Mouse (Mus musculus) forebrain, embryonic 14.5 days (tissue): ENCODE data around the gene Dctpp1. TPM values are rescaled to one million over a fixed set of nuclear protein-coding genes. Genes with fewer than 3 reads are reported as not detected.
"Not testable (repeated sequence)": the region's sequence is repeated elsewhere in the genome, so short reads cannot be mapped to it uniquely, and the experiment has no call there.

Experiments
- ATAC-seq: fragments of 200-750 bp; cut with Nextera tagmentation; 2 replicates; pipeline ENCODE4 v1.8.0; 2017; ENCODE audit warnings: mild to moderate bottlenecking, moderate library complexity
- DNase-seq: peaks from one replicate; pipeline ENCODE4 v3.0.0-alpha.2; 2015; ENCODE audit warnings: low spot score
- H3K27ac ChIP-seq: fragments of 300-500 bp; sonication (generic); 2 replicates; pipeline ENCODE4 v1.5.1; 2014; ENCODE audit warnings: low read depth, mild to moderate bottlenecking, control low read depth, low read length, moderate library complexity
- H3K27me3 ChIP-seq: fragments of 300-500 bp; sonication (generic); replicated peaks from 2 replicates; pipeline ENCODE4 v1.6.1; 2014; ENCODE audit warnings: low read length, control low read depth, mixed read lengths; ENCODE audit not compliant: control insufficient read depth, insufficient read depth
- H3K36me3 ChIP-seq: fragments of 300-500 bp; sonication (generic); 2 replicates; pipeline ENCODE4 v1.6.1; 2014; ENCODE audit warnings: low read length, control low read depth; ENCODE audit not compliant: control insufficient read depth, insufficient read depth
- H3K4me1 ChIP-seq: fragments of 300-500 bp; sonication (generic); 2 replicates; pipeline ENCODE4 v1.6.1; 2014; ENCODE audit warnings: antibody characterized with exemption, low read length, control low read depth; ENCODE audit not compliant: control insufficient read depth, insufficient read depth
- H3K4me2 ChIP-seq: fragments of 300-500 bp; sonication (generic); 2 replicates; pipeline ENCODE4 v1.6.1; 2014; ENCODE audit warnings: mild to moderate bottlenecking, control low read depth, low read length
- H3K4me3 ChIP-seq: fragments of 300-500 bp; sonication (generic); 2 replicates; pipeline ENCODE4 v1.5.1; 2014; ENCODE audit warnings: low read depth, low read length, control low read depth
- H3K9ac ChIP-seq: fragments of 300-500 bp; sonication (generic); 2 replicates; pipeline ENCODE4 v1.6.1; 2014; ENCODE audit warnings: mild to moderate bottlenecking, low read length, control low read depth, moderate library complexity
- H3K9me3 ChIP-seq: fragments of 300-500 bp; sonication (generic); replicated peaks from 2 replicates; pipeline ENCODE4 v1.6.1; 2016; ENCODE audit warnings: low read length, control low read depth, mixed read lengths; ENCODE audit not compliant: control insufficient read depth
- WGBS: fragments of 180-500 bp; shearing (Covaris S2); extraction: QIAGEN DNeasy Blood & Tissue Kit; methylation state at CpG from one replicate; pipeline ENCODE4 v1.1.7; 2014; 5-methylcytosine and 5-hydroxymethylcytosine counted together
- polyA plus RNA-seq: library from polyadenylated mRNA; unstranded; fragments of >200 nt; fragmentation: Nextera tagmentation; extraction: Ambion mirVana; gene quantifications from 2 replicates; pipeline ENCODE4 v1.2.1, GENCODE M21; 2014

Dctpp1 gene
- polyA plus RNA-seq, 1 experiment from 2014 or later: 219 TPM

DNA sequence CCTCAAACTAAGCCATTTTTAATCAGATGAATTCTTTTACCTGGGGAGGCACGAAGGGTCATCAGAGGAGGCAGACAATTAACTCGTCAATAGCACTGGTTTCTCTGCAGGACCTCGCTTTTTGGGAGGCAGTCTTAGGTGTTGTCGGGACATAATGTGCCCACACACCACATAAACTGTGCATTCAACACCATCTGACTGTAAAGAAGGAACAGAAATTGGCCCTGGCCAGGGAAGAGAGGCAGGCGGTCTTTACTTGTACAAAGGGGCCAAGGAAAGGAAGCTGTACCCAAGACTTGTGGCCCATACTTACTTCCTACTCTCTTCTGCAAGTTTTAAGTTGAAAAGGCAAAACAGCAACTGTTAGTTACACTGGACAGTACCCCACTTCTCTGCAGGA, 4.0 kb downstream of the Dctpp1 start:
- Histone ChIP-seq H3K4me2 (no peak overlapping the region), H3K27me3 (no peaks in the 10 kb centered on the region), H3K4me3 (no peak overlapping the region), H3K9ac (no peak overlapping the region), H3K27ac (no peak overlapping the region), H3K36me3 (peaks cover 26% of the 10 kb centered on the region), H3K9me3 (no peaks in the 10 kb centered on the region), H3K4me1 (0 out of 2 replicates have a peak, but pooled peaks cover 4% of the 10 kb centered on the region)
- DNase-seq: no peak
- no peak for ATAC-seq
- 85% methylated on average over 5 of the region's 5 CpGs for WGBS

DNA sequence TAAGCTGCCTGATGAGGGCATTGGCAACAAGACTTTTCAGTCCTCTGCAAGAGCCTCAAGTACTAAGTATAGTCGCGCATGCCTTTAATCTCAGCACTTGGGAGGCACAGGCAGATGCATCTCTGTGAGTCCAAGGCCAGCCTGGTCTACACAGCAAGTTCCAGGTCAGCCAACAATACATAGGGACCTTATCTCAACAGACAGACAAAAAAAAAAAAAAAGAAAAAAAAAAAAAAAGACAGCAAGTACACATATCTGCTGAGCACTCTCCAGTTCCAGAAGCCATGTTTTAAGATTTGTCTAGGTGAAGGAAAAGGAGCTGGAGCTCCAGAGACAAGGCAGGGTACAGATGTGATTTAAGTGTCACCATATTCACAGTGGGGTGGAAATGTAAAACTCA, 4.5 kb downstream of the Dctpp1 start:
- H3K4me2 ChIP-seq: no peak overlapping the region
- no peak for DNase-seq
- no peaks in the 10 kb centered on the region for H3K27me3 ChIP-seq
- H3K27ac ChIP-seq: no peak overlapping the region
- no peak overlapping the region for H3K9ac ChIP-seq
- no peaks in the 10 kb centered on the region for H3K9me3 ChIP-seq
- H3K4me3 ChIP-seq: no peak overlapping the region
- peaks cover 31% of the 10 kb centered on the region for H3K36me3 ChIP-seq
- no peak for ATAC-seq
- H3K4me1 ChIP-seq: 0 out of 2 replicates have a peak, but pooled peaks cover 4% of the 10 kb centered on the region
- WGBS: 88% methylated on average over 2 of the region's 2 CpGs

DNA sequence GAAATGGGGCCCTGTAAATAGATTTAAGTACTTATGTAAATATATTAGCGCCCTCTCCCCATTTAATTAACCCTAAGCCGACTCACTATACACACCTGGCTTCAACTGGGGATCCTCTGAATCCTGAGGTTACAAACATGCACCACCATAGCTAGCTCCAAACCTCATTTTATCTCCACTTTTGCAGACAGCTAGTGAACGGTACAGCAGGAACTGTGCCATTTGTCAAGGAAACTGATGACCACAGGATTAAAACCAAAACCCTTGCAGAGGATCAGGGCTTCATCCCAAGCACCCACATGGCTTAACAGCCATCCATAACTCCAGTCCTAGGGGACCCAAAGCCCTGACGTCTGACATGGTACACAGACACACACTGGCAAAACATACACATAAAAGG, 5.5 kb downstream of the Dctpp1 start:
- Histone ChIP-seq H3K27ac (peak overlapping the region; percentile 93; the same call in 1 of the 2 replicates), H3K9me3 (no peaks in the 10 kb centered on the region), H3K9ac (peak overlapping the region; percentile 78; the same call in 1 of the 2 replicates), H3K4me3 (peak overlapping the region; percentile 49), H3K4me2 (peak overlapping the region; percentile 91), H3K27me3 (no peaks in the 10 kb centered on the region), H3K4me1 (0 out of 2 replicates have a peak, but pooled peaks cover 4% of the 10 kb centered on the region), H3K36me3 (peaks cover 33% of the 10 kb centered on the region)
- DNase-seq (no peak), ATAC-seq (no peak)
- WGBS: 31% methylated on average over 4 of the region's 4 CpGs

DNA sequence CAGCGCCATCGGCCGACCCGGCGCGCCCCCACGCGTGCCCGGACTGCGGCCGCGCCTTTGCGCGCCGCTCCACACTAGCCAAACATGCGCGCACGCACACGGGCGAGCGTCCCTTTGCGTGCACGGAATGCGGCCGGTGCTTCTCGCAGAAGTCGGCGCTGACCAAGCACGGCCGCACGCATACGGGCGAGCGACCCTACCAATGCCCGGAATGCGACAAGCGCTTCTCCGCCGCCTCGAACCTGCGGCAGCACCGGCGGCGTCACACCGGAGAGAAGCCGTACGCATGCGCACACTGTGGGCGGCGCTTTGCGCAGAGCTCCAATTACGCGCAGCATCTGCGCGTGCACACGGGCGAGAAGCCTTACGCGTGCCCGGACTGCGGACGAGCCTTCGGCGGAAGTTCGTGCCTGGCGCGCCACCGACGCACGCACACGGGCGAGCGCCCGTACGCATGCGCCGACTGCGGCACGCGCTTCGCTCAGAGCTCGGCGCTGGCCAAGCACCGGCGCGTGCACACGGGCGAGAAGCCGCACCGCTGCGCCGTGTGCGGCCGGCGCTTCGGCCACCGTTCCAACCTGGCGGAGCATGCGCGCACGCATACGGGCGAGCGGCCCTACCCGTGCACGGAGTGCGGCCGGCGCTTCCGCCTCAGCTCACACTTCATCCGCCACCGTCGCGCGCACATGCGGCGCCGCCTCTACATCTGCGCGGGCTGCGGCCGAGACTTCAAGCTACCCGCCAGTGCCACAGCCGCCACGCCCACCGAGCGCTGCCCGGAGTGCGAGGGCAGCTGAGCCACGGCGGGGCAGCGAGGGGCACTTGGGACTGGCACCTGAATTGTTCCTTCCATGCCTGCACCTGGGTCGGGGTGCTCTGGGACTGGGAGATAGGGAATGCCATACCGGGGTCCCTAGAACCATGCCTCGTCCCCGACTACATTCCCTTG, 6.4 kb downstream of the Dctpp1 start:
- peak; percentile 95 for ATAC-seq
- H3K4me1 ChIP-seq: 0 out of 2 replicates have a peak, but pooled peaks cover 4% of the 10 kb centered on the region
- peak; percentile 99 for DNase-seq
- H3K4me2 ChIP-seq: peak overlapping the region; percentile 91
- H3K4me3 ChIP-seq: peak overlapping the region; percentile 49
- H3K9me3 ChIP-seq: no peaks in the 10 kb centered on the region
- 1% methylated on average over 130 of the region's 136 CpGs for WGBS
- H3K27me3 ChIP-seq: no peaks in the 10 kb centered on the region
- peak overlapping the region; percentile 93 for H3K27ac ChIP-seq
- peaks cover 42% of the 10 kb centered on the region for H3K36me3 ChIP-seq
- peak overlapping the region; percentile 78 for H3K9ac ChIP-seq

DNA sequence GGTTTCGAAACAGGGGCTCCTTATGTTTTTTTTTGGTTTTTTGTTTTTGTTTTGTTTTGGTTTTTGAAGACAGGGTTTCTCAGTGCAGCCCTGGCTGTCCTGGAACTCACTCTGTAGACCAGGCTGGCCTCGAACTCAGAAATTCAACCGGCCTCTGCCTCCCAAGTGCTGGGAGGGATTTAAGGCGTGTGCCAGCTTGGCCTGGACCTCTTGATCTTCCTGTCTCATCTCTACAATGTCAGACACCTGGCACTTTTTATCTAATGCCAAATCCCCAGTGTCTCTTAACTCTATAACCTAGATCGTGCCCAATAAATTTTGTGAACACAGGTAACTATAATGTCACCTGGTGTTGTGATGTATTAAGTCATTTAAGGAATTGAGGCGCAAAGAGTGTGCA, 7.2 kb downstream of the Dctpp1 start:
- Histone ChIP-seq H3K36me3 (peaks cover 44% of the 10 kb centered on the region), H3K9me3 (no peaks in the 10 kb centered on the region), H3K4me2 (peak overlapping the region; percentile 91), H3K27me3 (no peaks in the 10 kb centered on the region), H3K27ac (peak overlapping the region; percentile 93; the same call in 1 of the 2 replicates), H3K4me1 (0 out of 2 replicates have a peak, but pooled peaks cover 4% of the 10 kb centered on the region), H3K4me3 (peak overlapping the region; percentile 49), H3K9ac (peak overlapping the region; percentile 69)
- WGBS: 79% methylated on average over 6 of the region's 6 CpGs
- DNase-seq (no peak), ATAC-seq (no peak)

DNA sequence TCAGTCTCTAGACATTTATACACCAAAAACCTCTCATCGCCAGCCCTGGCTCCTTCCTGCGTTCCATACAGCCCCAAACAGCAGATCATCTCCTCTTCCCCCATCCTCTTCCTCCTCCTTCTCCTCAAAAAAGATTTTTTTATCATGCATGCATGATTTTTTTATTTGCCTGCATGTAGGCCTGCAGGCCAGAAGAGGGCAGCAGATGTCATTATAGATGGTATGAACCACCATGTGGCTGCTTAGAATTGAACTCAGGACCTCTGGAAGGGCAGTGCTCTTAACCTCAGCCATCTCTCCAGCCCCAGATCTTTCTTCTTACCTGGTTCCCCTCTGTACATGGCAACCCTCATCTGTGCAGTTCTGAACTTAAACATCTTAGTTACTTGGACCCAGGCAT, 8.1 kb downstream of the Dctpp1 start:
- ATAC-seq (no peak), DNase-seq (peak; percentile 59)
- Histone ChIP-seq H3K36me3 (peaks cover 40% of the 10 kb centered on the region), H3K27ac (no peak overlapping the region), H3K4me1 (0 out of 2 replicates have a peak, but pooled peaks cover 4% of the 10 kb centered on the region), H3K9ac (no peak overlapping the region), H3K4me3 (no peak overlapping the region), H3K27me3 (no peaks in the 10 kb centered on the region), H3K4me2 (no peak overlapping the region), H3K9me3 (no peaks in the 10 kb centered on the region)
- 83% methylated on average over 2 of the region's 2 CpGs for WGBS

DNA sequence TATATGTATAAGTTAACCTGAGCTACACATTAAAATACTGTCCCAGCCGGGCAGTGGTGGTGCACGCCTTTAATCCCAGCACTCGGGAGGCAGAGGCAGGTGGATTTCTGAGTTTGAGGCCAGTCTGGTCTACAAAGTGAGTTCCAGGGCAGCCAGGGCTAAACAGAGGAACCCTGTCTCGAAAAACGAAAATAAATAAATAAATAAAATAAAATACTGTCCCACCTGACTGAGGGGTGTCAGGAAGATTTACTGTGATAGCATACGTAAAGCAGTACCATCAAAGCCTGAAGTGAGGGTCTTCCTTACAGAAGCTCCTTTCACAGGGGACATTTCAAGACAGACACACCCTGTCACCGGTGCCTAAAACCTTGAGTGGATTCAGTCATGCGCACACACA, 10.0 kb downstream of the Dctpp1 start:
- not testable (repeated sequence) for H3K4me1 ChIP-seq, H3K4me2 ChIP-seq, H3K9me3 ChIP-seq, DNase-seq, H3K4me3 ChIP-seq, H3K27ac ChIP-seq, ATAC-seq, H3K27me3 ChIP-seq, H3K9ac ChIP-seq
- peaks cover 32% of the 10 kb centered on the region for H3K36me3 ChIP-seq
- WGBS: 88% methylated on average over 8 of the region's 8 CpGs

DNA sequence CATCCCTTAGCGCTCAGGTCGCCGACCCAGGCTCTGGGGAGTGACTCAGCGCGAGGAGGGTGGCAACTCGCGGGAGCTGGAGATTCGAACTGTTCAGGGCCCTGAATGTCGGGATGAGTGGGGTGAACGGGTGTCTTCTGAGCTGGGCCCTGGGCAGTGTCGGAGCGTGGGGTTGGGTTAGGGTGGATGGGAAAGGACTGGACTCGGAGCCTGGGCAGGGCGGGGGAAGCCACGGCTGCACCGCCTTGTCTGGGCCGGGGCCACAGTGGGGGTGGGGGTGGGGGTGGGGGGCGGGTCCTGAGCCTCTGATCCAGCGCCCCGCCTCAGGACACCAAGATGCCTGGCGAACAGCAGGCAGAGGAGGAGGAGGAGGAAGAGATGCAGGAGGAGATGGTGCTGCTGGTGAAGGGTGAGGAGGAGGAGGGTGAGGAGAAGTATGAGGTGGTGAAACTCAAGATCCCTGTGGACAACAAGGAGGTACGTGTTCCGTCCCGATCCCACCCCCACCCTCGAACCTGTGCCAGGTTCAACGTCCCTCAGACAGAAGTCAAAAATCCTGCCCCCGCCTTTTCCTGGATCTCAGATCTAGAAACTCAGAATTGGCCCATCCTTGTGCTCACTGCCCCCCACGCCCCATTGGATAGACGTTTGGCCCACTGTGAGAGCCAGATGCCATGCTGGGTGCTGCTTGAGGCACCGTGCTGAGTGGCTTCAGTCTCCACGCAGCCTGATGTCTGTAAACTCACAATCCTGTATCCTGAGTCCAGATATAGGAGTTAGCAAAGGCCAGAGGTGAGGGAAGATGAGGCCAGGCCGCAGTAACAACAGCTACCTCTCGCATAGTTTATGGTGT, 15.6 kb downstream of the Dctpp1 start:
- Histone ChIP-seq H3K4me3 (peak overlapping the region; percentile 77), H3K4me1 (peaks cover 9% of the 10 kb centered on the region), H3K27ac (peak overlapping the region; percentile 79), H3K27me3 (no peaks in the 10 kb centered on the region), H3K9me3 (no peaks in the 10 kb centered on the region), H3K9ac (peak overlapping the region; percentile 95), H3K36me3 (peaks cover 17% of the 10 kb centered on the region), H3K4me2 (peak overlapping the region; percentile 71)
- ATAC-seq (peak; percentile 73), DNase-seq (no peak)
- WGBS: 10% methylated on average over 30 of the region's 33 CpGs
